ENCODE assay signal across 7 mouse cellular contexts in the genomic region with DNA sequence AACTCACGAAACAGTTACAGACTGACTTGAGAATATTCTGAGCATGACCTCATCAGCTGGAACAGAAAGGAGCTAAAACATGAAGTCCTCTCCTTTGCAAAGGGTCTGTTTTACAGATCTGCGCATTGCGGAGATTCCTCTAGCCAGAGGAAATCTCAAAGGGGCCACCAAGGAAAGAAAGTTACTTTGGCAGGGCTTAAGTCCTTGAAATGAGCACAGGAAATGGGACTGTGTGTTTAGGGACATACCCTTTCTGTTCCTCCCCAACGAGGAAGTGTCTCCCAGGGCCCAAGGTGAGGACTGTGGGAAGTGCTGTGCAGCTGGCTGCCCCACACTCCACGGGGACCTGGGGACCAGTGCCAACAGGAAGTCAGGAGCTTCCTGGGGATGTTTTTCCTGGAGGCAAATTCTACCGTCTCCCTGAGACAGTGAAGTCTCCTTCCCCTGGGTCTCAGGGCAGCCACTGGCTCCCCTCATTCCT. TPM values are rescaled to one million over a fixed set of nuclear protein-coding genes. Genes with fewer than 3 reads are reported as not detected.
DNase-seq lines count a peak whose midpoint lies in the region; ATAC-seq lines count a peak whose summit lies in the region.

No protein-coding gene starts in this region.

- 34% methylated on average over 6 of the region's 6 CpGs for WGBS in embryonic facial prominence, embryonic 10.5 days
- WGBS in limb, embryonic 11.5 days = 28% methylated on average over 6 of the region's 6 CpGs
- WGBS in midbrain, embryonic 15.5 days = 47% methylated on average over 6 of the region's 6 CpGs

- H3K4me2 ChIP-seq in limb, embryonic 11.5 days (ENCODE audit: low read depth, severe bottlenecking) = no peak overlapping the region
- no peak overlapping the region for H3K4me2 ChIP-seq in midbrain, embryonic 15.5 days

- no peaks in the 10 kb centered on the region for H3K9me3 ChIP-seq in embryonic facial prominence, embryonic 10.5 days
- no peaks in the 10 kb centered on the region for H3K9me3 ChIP-seq in limb, embryonic 11.5 days (ENCODE audit: control insufficient read depth, low read length)
- no peaks in the 10 kb centered on the region for H3K9me3 ChIP-seq in midbrain, embryonic 15.5 days

- H3K4me1 ChIP-seq in embryonic facial prominence, embryonic 10.5 days = peaks cover 70% of the 10 kb centered on the region
- H3K4me1 ChIP-seq in limb, embryonic 11.5 days (ENCODE audit: control insufficient read depth, insufficient read depth, low read length) = peaks cover 40% of the 10 kb centered on the region
- H3K4me1 ChIP-seq in midbrain, embryonic 15.5 days = peaks cover 17% of the 10 kb centered on the region

- no peak for ATAC-seq in limb, embryonic 11.5 days (ENCODE audit: insufficient number of reproducible peaks, low FRiP score, low TSS enrichment, low read depth)
- no peak for ATAC-seq in midbrain, embryonic 15.5 days (replicated peaks)
- no peak for ATAC-seq in erythroid progenitor cell, adult 5-6 weeks (replicated peaks; ENCODE audit: low FRiP score, poor library complexity, severe bottlenecking)

- intact Hi-C loops in heart, postnatal 14 days (cut with DNase I) = no loop called here

- H3K36me3 ChIP-seq in embryonic facial prominence, embryonic 10.5 days (replicated peaks) = peaks cover 30% of the 10 kb centered on the region
- H3K36me3 ChIP-seq in limb, embryonic 11.5 days (ENCODE audit: control insufficient read depth, insufficient read depth, low read length) = 0 out of 2 replicates have a peak, but pooled peaks cover 2% of the 10 kb centered on the region
- no peaks in the 10 kb centered on the region for H3K36me3 ChIP-seq in midbrain, embryonic 15.5 days (replicated peaks)

- no peak overlapping the region; the same call in 1 of the 2 replicates for H3K27ac ChIP-seq in embryonic facial prominence, embryonic 10.5 days (replicated peaks)
- H3K27ac ChIP-seq in limb, embryonic 11.5 days (replicated peaks; ENCODE audit: low read depth, low read length) = 0 out of 2 replicates have a peak overlapping the region, but pooled peaks have one; percentile 2
- peak overlapping the region; percentile 56 for H3K27ac ChIP-seq in midbrain, embryonic 15.5 days

- peak overlapping the region; percentile 21; the same call in 1 of the 2 replicates for H3K4me3 ChIP-seq in embryonic facial prominence, embryonic 10.5 days
- H3K4me3 ChIP-seq in limb, embryonic 11.5 days (ENCODE audit: low read depth, low read length) = no peak overlapping the region
- H3K4me3 ChIP-seq in midbrain, embryonic 15.5 days = no peak overlapping the region

- H3K9ac ChIP-seq in limb, embryonic 11.5 days (ENCODE audit: low read length) = no peak overlapping the region
- no peak overlapping the region for H3K9ac ChIP-seq in midbrain, embryonic 15.5 days

- DNase-seq in adrenal gland, adult (ENCODE audit: inconsistent age in 2 of 2, low spot score in 1 of 2) = peak; percentile 80 to 91
- DNase-seq in embryonic facial prominence, embryonic 10.5 days (ENCODE audit: low spot score) = no peak
- DNase-seq in heart, postnatal 14 days = peak; percentile 78 to 80
- DNase-seq in limb, embryonic 11.5 days (ENCODE audit: low spot score) = no peak
- no peak for DNase-seq in spleen, adult 12 weeks (ENCODE audit: low spot score)

- H3K27me3 ChIP-seq in embryonic facial prominence, embryonic 10.5 days (replicated peaks; ENCODE audit: low read depth, poor library complexity, severe bottlenecking) = no peaks in the 10 kb centered on the region
- no peaks in the 10 kb centered on the region for H3K27me3 ChIP-seq in limb, embryonic 11.5 days (ENCODE audit: control insufficient read depth, insufficient read depth, low read length)
- H3K27me3 ChIP-seq in midbrain, embryonic 15.5 days (replicated peaks) = no peaks in the 10 kb centered on the region

RNA-seq across cellular contexts. Expression of a gene that starts 40.7 kb away (rescaled TPM):
- 0.19 and 0.20 TPM in 2 replicates for polyA plus RNA-seq in embryonic facial prominence, embryonic 10.5 days (2016; fragmentation: Nextera tagmentation; extraction: Ambion mirVana)
- not detected for total RNA-seq in heart, postnatal 14 days (2021)
- 0.09 and 0.31 TPM in 2 replicates for polyA plus RNA-seq in limb, embryonic 11.5 days (2014; fragmentation: Nextera tagmentation; extraction: Ambion mirVana)
- polyA plus RNA-seq in midbrain, embryonic 15.5 days (2015; fragmentation: Nextera tagmentation; extraction: Ambion mirVana) = 0.05 and 0.09 TPM in 2 replicates
- total RNA-seq in erythroid progenitor cell, adult 5-6 weeks (2015; ENCODE audit: low replicate concordance) = not detected in 2 replicates
- not detected in 2 replicates for total RNA-seq in erythroid progenitor cell, adult 5-6 weeks (2017; ENCODE audit: low replicate concordance)

Comparison
In these comparisons a context has a peak if more than half of its experiments do, and no peak if none do; other contexts are left out.
1. DNase-seq: peak in adrenal gland, adult (2 of 2) and heart, postnatal 14 days (2 of 2); none in embryonic facial prominence, embryonic 10.5 days (single experiment), limb, embryonic 11.5 days (single experiment) and spleen, adult 12 weeks (single experiment).